Mouse (Mus musculus): ENCODE measurements at regions not wholly inside any gene's neighbourhood (a gene's known extent, or its start where the extent isn't known, plus 50 kb on each side); places are given as distances from the start of the nearest gene placed in this dataset.

DNA sequence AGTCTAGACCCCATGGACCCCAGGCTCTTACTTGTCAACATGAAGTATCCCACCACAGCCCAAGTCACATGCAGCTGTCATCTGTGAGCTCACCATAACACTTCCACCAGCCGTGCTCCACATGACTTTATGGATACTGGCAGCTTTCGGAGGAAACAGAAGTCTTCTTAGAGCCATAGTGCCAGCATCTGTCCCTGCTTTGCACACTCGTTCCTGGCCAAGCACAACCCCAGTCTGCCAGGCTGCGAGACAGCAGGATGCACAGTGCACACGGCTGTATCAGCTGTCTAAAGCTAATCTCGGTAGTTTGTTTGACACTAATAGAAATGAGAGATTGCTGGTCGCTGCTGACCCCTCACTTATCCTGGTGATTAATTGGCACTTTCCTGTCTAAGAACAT lies 163.7 kb upstream of the Ppp2r2d start:
- Histone ChIP-seq H3K9ac (no peak overlapping the region), H3K4me1 (replicated peaks) (no peaks in the 10 kb centered on the region), H3K9me3 (replicated peaks) (no peaks in the 10 kb centered on the region), H3K4me2 (no peak overlapping the region), H3K36me3 (no peaks in the 10 kb centered on the region), H3K27ac (no peak overlapping the region), H3K27me3 (no peaks in the 10 kb centered on the region), H3K4me3 (replicated peaks) (no peak overlapping the region)
- ATAC-seq (ENCODE audit: low read depth): no peak
- 60% methylated on average over 7 of the region's 7 CpGs for WGBS (ENCODE audit: insufficient replicate concordance)
- DNase-seq: no peak

DNA sequence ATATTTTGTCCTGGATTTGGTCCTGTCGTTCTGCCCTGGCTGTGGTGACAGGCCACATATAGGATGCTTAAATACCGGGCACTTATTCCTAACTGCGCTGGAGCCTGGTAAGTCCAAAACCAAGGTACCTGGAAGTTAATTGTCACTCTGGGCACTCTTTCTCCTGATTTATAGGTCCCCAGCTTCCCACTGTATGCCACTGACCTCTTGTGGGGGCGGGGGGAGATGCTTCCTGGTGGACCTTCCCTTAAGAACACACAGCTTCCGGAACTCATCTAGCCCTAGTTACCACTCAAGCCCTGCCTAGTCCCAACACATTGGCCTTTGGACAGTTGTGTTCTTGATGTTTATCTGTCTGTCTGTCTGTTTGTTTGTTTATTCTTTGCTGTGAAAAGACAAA lies 165.3 kb upstream of the Ppp2r2d start:
- no peak for ATAC-seq (ENCODE audit: low read depth)
- H3K9ac ChIP-seq: no peak overlapping the region
- DNase-seq: no peak
- no peak overlapping the region for H3K4me3 ChIP-seq (replicated peaks)
- no peaks in the 10 kb centered on the region for H3K36me3 ChIP-seq
- no peak overlapping the region for H3K4me2 ChIP-seq
- 68% methylated on average over 5 of the region's 5 CpGs for WGBS (ENCODE audit: insufficient replicate concordance)
- H3K27ac ChIP-seq: no peak overlapping the region
- no peaks in the 10 kb centered on the region for H3K4me1 ChIP-seq (replicated peaks)
- no peaks in the 10 kb centered on the region for H3K9me3 ChIP-seq (replicated peaks)
- H3K27me3 ChIP-seq: no peaks in the 10 kb centered on the region

DNA sequence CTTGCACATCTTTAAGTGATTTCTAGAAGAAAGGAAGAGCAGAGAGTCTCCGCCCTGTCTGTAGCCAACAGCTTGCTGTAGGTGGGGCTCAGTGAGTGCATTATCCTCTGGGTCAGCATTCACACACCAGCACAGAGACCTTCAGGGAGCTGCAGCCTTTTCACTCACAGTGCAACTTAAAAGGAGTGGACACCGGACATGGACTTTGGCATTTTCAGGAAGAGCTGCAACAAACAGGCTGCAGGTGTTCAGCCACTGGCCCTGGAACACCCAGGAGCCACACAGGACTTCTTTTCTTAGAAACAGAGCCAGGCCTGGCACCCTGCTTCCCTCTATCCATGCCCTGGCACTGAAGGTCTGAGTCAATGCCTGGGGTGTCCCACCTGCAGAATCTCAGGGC lies 166.3 kb upstream of the Ppp2r2d start:
- H3K27ac ChIP-seq: no peak overlapping the region
- no peaks in the 10 kb centered on the region for H3K36me3 ChIP-seq
- DNase-seq (no peak), ATAC-seq (ENCODE audit: low read depth) (no peak)
- H3K9ac ChIP-seq: no peak overlapping the region
- no peak overlapping the region for H3K4me3 ChIP-seq (replicated peaks)
- no peaks in the 10 kb centered on the region for H3K27me3 ChIP-seq
- H3K4me2 ChIP-seq: no peak overlapping the region
- no peaks in the 10 kb centered on the region for H3K4me1 ChIP-seq (replicated peaks)
- no peaks in the 10 kb centered on the region for H3K9me3 ChIP-seq (replicated peaks)
- 69% methylated on average over 2 of the region's 2 CpGs for WGBS (ENCODE audit: insufficient replicate concordance)

DNA sequence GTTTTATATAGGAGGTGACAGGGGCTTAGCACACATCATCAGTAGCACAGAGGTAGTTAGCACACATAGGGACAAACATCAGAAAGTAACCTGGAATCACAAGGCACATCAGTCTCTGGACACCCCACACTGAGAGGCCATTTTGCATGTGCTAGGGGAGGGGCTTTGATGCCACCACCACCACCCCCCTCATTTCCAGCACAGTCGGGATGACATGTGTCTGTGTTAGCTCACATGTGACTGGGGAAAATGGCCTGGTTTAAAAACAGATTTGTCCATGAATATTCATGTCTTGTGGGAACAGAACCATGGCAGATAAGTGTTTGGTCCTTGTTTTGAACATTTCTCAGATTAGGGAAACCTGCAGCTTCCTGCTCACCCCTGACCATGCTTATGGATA lies 172.9 kb upstream of the Ppp2r2d start:
- no peak overlapping the region for H3K27ac ChIP-seq
- H3K4me3 ChIP-seq (replicated peaks): no peak overlapping the region
- ATAC-seq (ENCODE audit: low read depth) (no peak), DNase-seq (no peak)
- H3K4me2 ChIP-seq: no peak overlapping the region
- H3K36me3 ChIP-seq: no peaks in the 10 kb centered on the region
- 53% methylated on average over 1 of the region's 1 CpGs for WGBS (ENCODE audit: insufficient replicate concordance)
- no peaks in the 10 kb centered on the region for H3K27me3 ChIP-seq
- H3K9ac ChIP-seq: no peak overlapping the region
- H3K9me3 ChIP-seq (replicated peaks): no peaks in the 10 kb centered on the region
- no peaks in the 10 kb centered on the region for H3K4me1 ChIP-seq (replicated peaks)

DNA sequence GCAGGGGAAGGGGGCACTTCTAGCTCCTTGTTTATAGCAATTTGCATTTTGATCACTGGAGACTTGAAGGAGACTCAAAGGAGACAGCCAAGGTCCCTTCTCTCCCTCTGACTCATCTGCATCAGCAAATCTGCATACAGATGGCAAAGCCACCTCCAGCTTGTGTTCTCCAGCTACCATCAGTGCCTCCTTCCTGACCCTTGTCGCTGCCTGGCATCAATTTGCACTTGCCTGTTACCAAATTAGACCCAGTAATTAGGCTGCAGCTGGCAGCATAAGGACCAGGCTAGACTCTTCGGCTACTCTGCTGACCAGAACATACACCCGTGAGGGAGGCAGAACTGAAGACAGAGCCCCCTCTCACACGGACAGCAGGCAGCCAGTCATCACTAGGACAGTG lies 177.5 kb upstream of the Ppp2r2d start:
- no peaks in the 10 kb centered on the region for H3K9me3 ChIP-seq (replicated peaks)
- H3K27ac ChIP-seq: no peak overlapping the region
- no peaks in the 10 kb centered on the region for H3K36me3 ChIP-seq
- DNase-seq: no peak
- H3K4me1 ChIP-seq (replicated peaks): no peaks in the 10 kb centered on the region
- 36% methylated on average over 4 of the region's 4 CpGs for WGBS (ENCODE audit: insufficient replicate concordance)
- ATAC-seq (ENCODE audit: low read depth): no peak
- H3K4me3 ChIP-seq (replicated peaks): no peak overlapping the region
- H3K27me3 ChIP-seq: no peaks in the 10 kb centered on the region
- H3K9ac ChIP-seq: no peak overlapping the region
- H3K4me2 ChIP-seq: no peak overlapping the region

DNA sequence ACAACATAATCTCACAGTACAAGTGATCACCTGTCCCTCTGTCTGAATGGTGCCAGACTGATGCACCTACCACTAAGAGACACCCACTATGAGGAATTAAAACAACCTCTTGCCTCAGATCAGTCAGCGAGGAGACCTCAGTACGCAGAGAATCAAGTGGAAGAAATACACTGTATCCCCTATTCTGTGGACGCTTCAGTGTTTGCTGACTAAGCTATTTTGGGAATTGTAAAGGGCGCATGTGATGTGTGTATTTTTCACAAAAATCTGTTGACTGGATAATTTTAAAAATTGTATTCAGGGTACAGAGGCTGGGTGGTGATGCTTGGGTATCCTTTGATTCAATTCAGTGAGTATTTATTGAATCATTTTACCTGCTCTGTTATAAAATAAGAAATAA lies 185.8 kb upstream of the Ppp2r2d start:
- WGBS (ENCODE audit: insufficient replicate concordance): 73% methylated on average over 4 of the region's 4 CpGs
- Histone ChIP-seq H3K9ac (no peak overlapping the region), H3K36me3 (no peaks in the 10 kb centered on the region), H3K4me2 (no peak overlapping the region), H3K27me3 (no peaks in the 10 kb centered on the region), H3K27ac (no peak overlapping the region), H3K9me3 (replicated peaks) (0 out of 2 replicates have a peak, but pooled peaks cover 4% of the 10 kb centered on the region), H3K4me3 (replicated peaks) (no peak overlapping the region), H3K4me1 (replicated peaks) (no peaks in the 10 kb centered on the region)
- no peak for DNase-seq
- no peak for ATAC-seq (ENCODE audit: low read depth)

DNA sequence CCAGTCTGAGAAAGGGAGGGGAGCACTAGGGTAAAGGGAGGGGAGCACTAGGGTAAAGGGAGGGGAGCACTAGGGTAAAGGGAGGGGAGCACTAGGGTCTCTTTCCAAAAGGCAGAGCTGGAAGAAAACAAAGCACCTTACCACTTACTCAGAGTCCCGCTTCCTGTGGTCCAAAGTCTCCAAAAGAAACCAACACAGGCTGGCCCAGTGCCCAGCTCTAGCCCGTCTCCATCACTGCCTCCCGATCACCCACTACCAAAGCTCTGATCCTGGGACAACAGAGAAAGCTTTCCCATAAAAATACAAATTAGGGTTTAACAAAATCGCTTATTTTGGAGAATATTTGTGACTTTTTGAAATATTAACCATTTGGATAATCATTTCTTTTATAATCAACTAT lies 188.4 kb upstream of the Ppp2r2d start:
- no peak for DNase-seq
- 51% methylated on average over 4 of the region's 4 CpGs for WGBS (ENCODE audit: insufficient replicate concordance)
- no peaks in the 10 kb centered on the region for H3K36me3 ChIP-seq
- no peak overlapping the region for H3K4me2 ChIP-seq
- no peaks in the 10 kb centered on the region for H3K27me3 ChIP-seq
- H3K4me3 ChIP-seq (replicated peaks): no peak overlapping the region
- H3K27ac ChIP-seq: no peak overlapping the region
- H3K9me3 ChIP-seq (replicated peaks): 0 out of 2 replicates have a peak, but pooled peaks cover 4% of the 10 kb centered on the region
- H3K9ac ChIP-seq: no peak overlapping the region
- no peaks in the 10 kb centered on the region for H3K4me1 ChIP-seq (replicated peaks)
- no peak for ATAC-seq (ENCODE audit: low read depth)

DNA sequence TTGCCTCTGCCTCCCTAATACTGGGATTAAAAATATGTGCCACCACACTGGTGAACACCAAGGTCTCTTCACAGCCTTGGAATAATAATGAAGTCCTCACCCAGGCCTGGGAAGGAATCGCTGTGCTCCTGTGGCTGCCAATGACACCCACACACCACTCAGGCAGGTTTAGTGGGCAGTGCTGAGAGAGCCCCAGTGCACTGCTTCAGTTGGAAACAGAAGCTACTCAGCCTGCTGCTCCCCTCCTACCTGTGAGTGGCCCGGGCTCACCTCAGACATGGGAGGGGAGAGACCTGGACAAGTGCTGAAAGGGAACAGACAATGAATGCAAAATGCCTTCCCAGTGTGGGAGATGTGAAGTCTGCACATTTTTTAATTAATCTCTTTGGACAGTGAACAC lies 188.8 kb upstream of the Ppp2r2d start:
- Histone ChIP-seq H3K27me3 (no peaks in the 10 kb centered on the region), H3K27ac (no peak overlapping the region), H3K4me3 (replicated peaks) (no peak overlapping the region), H3K36me3 (no peaks in the 10 kb centered on the region), H3K9ac (no peak overlapping the region), H3K4me2 (no peak overlapping the region), H3K4me1 (replicated peaks) (no peaks in the 10 kb centered on the region), H3K9me3 (replicated peaks) (0 out of 2 replicates have a peak, but pooled peaks cover 4% of the 10 kb centered on the region)
- DNase-seq (no peak), ATAC-seq (ENCODE audit: low read depth) (no peak)
- WGBS (ENCODE audit: insufficient replicate concordance): 56% methylated on average over 2 of the region's 2 CpGs

DNA sequence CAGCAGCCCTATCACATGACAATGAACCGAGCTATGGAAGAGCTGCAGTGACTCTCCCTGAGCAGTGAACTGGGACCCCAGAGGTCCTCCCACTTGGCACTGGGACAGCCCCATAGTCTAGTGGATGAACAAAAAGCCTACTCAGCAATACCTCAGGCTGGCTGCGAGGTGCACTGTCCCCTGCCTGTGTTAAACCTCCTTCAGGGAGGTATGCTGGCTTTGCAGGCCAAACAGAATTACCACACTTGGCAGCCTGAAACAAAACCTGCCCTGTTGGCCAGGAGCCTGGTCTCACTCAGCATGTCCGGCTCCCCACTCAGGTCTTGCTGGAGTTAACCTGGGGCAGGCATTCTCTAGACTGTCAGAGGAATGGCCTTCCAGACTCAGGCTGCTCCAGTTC lies 189.9 kb upstream of the Ppp2r2d start:
- Histone ChIP-seq H3K27me3 (no peaks in the 10 kb centered on the region), H3K4me2 (no peak overlapping the region), H3K9me3 (replicated peaks) (no peaks in the 10 kb centered on the region), H3K27ac (no peak overlapping the region), H3K4me3 (replicated peaks) (no peak overlapping the region), H3K9ac (no peak overlapping the region), H3K4me1 (replicated peaks) (no peaks in the 10 kb centered on the region), H3K36me3 (no peaks in the 10 kb centered on the region)
- WGBS (ENCODE audit: insufficient replicate concordance): 55% methylated on average over 3 of the region's 3 CpGs
- no peak for ATAC-seq (ENCODE audit: low read depth)
- DNase-seq: no peak

DNA sequence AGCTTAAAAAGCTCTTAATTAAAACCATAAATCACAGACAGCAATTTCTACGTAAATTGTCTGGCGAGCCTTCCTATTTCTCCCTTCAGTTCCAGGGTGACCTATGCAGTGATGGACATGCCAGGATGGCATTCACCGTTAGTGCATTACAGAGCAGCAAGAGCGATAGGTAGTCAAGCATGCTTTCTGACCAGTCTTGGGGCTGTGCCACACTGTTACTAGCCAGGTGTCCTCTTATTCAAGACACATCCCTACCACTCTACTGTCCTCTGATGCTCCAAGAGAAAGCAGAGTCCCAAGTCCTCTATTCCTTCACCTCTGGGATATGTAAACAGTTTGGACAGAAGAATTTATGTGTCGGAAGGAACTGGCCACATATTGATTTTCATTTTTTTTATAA lies 194.9 kb upstream of the Ppp2r2d start:
- Histone ChIP-seq H3K4me3 (replicated peaks) (no peak overlapping the region), H3K9ac (no peak overlapping the region), H3K9me3 (replicated peaks) (peaks cover 4% of the 10 kb centered on the region; the same call in 1 of the 2 replicates), H3K27ac (no peak overlapping the region), H3K36me3 (no peaks in the 10 kb centered on the region), H3K4me2 (no peak overlapping the region), H3K27me3 (no peaks in the 10 kb centered on the region), H3K4me1 (replicated peaks) (no peaks in the 10 kb centered on the region)
- ATAC-seq (ENCODE audit: low read depth) (no peak), DNase-seq (no peak)
- 70% methylated on average over 5 of the region's 5 CpGs for WGBS (ENCODE audit: insufficient replicate concordance)

DNA sequence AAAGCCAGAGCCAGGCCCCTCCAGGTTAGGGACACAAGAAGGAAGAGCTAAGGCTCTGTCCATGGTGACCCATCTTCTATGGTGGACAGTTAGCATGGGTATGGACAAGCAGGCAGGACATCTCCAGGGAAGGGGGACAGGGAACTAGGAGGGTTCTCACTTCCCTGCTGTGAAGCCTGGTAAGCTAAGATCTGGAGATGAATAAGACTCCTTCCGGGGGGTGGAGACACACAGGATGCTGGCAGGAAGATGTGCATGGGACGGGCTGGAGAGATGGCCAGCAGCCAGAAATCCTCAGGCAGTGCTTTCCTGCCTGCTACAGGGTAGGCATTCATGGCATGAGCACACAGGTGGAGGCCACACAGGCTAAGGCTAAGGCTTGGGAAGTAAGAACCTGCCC lies 198.2 kb upstream of the Ppp2r2d start:
- 58% methylated on average over 2 of the region's 2 CpGs for WGBS (ENCODE audit: insufficient replicate concordance)
- H3K4me3 ChIP-seq (replicated peaks): no peak overlapping the region
- no peaks in the 10 kb centered on the region for H3K27me3 ChIP-seq
- peaks cover 4% of the 10 kb centered on the region; the same call in 1 of the 2 replicates for H3K9me3 ChIP-seq (replicated peaks)
- no peak overlapping the region for H3K27ac ChIP-seq
- H3K4me1 ChIP-seq (replicated peaks): no peaks in the 10 kb centered on the region
- DNase-seq: no peak
- H3K9ac ChIP-seq: no peak overlapping the region
- H3K36me3 ChIP-seq: no peaks in the 10 kb centered on the region
- no peak for ATAC-seq (ENCODE audit: low read depth)
- no peak overlapping the region for H3K4me2 ChIP-seq

DNA sequence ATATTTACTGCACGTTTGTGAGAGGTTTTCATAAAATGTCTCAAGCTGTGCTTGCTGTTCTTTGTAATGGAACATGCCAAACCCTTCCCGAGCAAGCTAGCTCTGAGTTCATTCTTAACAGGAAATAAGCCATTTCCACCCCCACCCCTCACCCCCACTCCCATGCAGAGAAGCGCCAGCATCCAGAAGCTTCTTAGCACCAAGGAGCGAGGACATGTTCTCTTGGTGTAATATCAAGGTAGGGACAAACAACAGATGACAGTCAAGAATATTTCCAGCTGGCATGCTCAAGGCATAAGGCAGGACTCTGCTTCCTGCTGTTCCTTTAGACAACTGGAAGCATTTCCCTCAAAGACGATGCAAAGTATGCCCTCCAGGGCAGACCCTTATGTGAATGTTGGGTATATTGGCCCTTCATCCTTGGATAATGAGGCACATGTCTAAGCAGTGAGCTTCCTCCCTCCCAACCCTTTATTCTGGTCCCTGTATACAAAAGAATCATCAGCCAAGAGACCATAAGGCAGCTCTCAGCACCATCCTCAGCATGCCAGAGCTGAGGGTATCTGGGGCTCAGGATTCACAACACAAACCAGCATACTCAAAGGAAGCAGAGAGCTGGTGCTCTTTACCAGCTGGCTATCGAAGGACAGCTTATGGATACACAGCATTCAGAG lies 205.2 kb upstream of the Ppp2r2d start:
- DNase-seq (no peak), ATAC-seq (ENCODE audit: low read depth) (no peak)
- no peaks in the 10 kb centered on the region for H3K36me3 ChIP-seq
- no peak overlapping the region for H3K27ac ChIP-seq
- H3K4me1 ChIP-seq (replicated peaks): no peaks in the 10 kb centered on the region
- 48% methylated on average over 6 of the region's 6 CpGs for WGBS (ENCODE audit: insufficient replicate concordance)
- no peaks in the 10 kb centered on the region for H3K27me3 ChIP-seq
- H3K9me3 ChIP-seq (replicated peaks): no peaks in the 10 kb centered on the region
- no peak overlapping the region for H3K9ac ChIP-seq
- no peak overlapping the region for H3K4me3 ChIP-seq (replicated peaks)
- H3K4me2 ChIP-seq: no peak overlapping the region

Data from liver, embryonic 13.5 days (tissue).